ENCODE assay signal across 18 mouse cellular contexts in genomic region chr10:45366987-45367705, GRCm38 (mm10). TPM values are rescaled to one million over a fixed set of nuclear protein-coding genes. Genes with fewer than 3 reads are reported as not detected.
A peak's percentile ranks its signal among the peaks of the same experiment; 100 is the strongest.
DNase-seq lines count a peak whose midpoint lies in the region; ATAC-seq and TF ChIP-seq lines count a peak whose summit lies in the region.
"Had no signal": no experiment of that assay in that cellular context is flagged by ENCODE, and none has a peak within 500 bp of the region (broad histone marks: within the 10 kb centered on the region; RNA-seq: fewer than 3 reads in every experiment).

No protein-coding gene starts in this region.

- H3K9ac ChIP-seq in heart, adult 2 months (ENCODE audit: low read depth, low read length), result no peak overlapping the region
- H3K9ac ChIP-seq in heart, embryonic 11.5 days (ENCODE audit: low read depth, low read length), result no peak overlapping the region
- no peak overlapping the region for H3K9ac ChIP-seq in liver, embryonic 14.5 days (replicated peaks)
- H3K9ac ChIP-seq in liver, embryonic 12.5 days, result no peak overlapping the region
- no peak overlapping the region for H3K9ac ChIP-seq in midbrain, embryonic 14.5 days (replicated peaks; ENCODE audit: low read length)
- H3K9ac ChIP-seq in kidney, embryonic 14.5 days (ENCODE audit: low read depth, low read length), result no peak overlapping the region
- H3K9ac ChIP-seq: liver, embryonic 15.5 days had no signal

- no peak for TF ChIP-seq EP300 in heart, adult 2 months (IDR thresholded peaks at IDR 0.05; ENCODE audit: insufficient read depth, low read depth, low read length)
- TF ChIP-seq EP300 in liver, embryonic 14.5 days (IDR thresholded peaks at IDR 0.05; ENCODE audit: low read depth), result no peak

- no peaks in the 10 kb centered on the region for H3K27me3 ChIP-seq in heart, adult 2 months (ENCODE audit: control insufficient read depth, insufficient read depth, low read length)
- H3K27me3 ChIP-seq in heart, embryonic 11.5 days (ENCODE audit: control insufficient read depth, insufficient read depth, low read length), result no peaks in the 10 kb centered on the region
- no peaks in the 10 kb centered on the region for H3K27me3 ChIP-seq in liver, embryonic 14.5 days (ENCODE audit: control insufficient read depth, insufficient read depth, low read length)
- H3K27me3 ChIP-seq in liver, embryonic 12.5 days (replicated peaks), result no peaks in the 10 kb centered on the region
- no peaks in the 10 kb centered on the region for H3K27me3 ChIP-seq in midbrain, embryonic 14.5 days (ENCODE audit: control insufficient read depth, insufficient read depth, low read length)
- H3K27me3 ChIP-seq in kidney, embryonic 14.5 days (ENCODE audit: control insufficient read depth, insufficient read depth, low read length), result no peaks in the 10 kb centered on the region
- H3K27me3 ChIP-seq: liver, embryonic 15.5 days had no signal

- no peak overlapping the region for H3K27ac ChIP-seq in heart, adult 2 months
- no peak overlapping the region for H3K27ac ChIP-seq in heart, embryonic 11.5 days (ENCODE audit: low read depth, low read length)
- no peak overlapping the region for H3K27ac ChIP-seq in liver, embryonic 14.5 days
- no peak overlapping the region for H3K27ac ChIP-seq in liver, embryonic 12.5 days
- H3K27ac ChIP-seq in embryonic fibroblast, embryonic 13.5 days (ENCODE audit: insufficient read depth, low read length), result no peak overlapping the region
- H3K27ac ChIP-seq in midbrain, embryonic 14.5 days (replicated peaks; ENCODE audit: low read depth, low read length), result 0 out of 2 replicates have a peak overlapping the region, but pooled peaks have one; percentile 20
- no peak overlapping the region for H3K27ac ChIP-seq in kidney, embryonic 14.5 days (ENCODE audit: low read depth, low read length)
- H3K27ac ChIP-seq: liver, embryonic 15.5 days; macrophage had no signal

- ATAC-seq in heart, embryonic 11.5 days (replicated peaks; ENCODE audit: insufficient number of reproducible peaks, low FRiP score, low TSS enrichment), result no peak
- ATAC-seq in liver, embryonic 14.5 days (ENCODE audit: insufficient read depth), result no peak
- ATAC-seq in liver, embryonic 12.5 days, result no peak
- no peak for ATAC-seq in midbrain, embryonic 14.5 days (ENCODE audit: low FRiP score, low TSS enrichment)
- no peak for ATAC-seq in kidney, embryonic 14.5 days (ENCODE audit: low FRiP score, low TSS enrichment)
- ATAC-seq: forebrain, embryonic 14.5 days had no signal

- no peak for TF ChIP-seq POLR2A in heart, adult 2 months (IDR thresholded peaks at IDR 0.05; ENCODE audit: insufficient read depth, low read depth, low read length)
- no peak for TF ChIP-seq POLR2A in embryonic fibroblast, embryonic 13.5 days (IDR thresholded peaks at IDR 0.05; ENCODE audit: low read depth, low read length)

- 81% methylated on average over 17 of the region's 17 CpGs for WGBS in heart, adult 2 months
- WGBS in heart, embryonic 11.5 days (ENCODE audit: insufficient replicate concordance), result 85% methylated on average over 17 of the region's 17 CpGs
- WGBS in liver, embryonic 14.5 days (ENCODE audit: insufficient replicate concordance), result 62% methylated on average over 17 of the region's 17 CpGs
- WGBS in liver, embryonic 12.5 days (ENCODE audit: insufficient replicate concordance), result 68% methylated on average over 17 of the region's 17 CpGs
- WGBS in midbrain, embryonic 14.5 days, result 74% methylated on average over 17 of the region's 17 CpGs
- 88% methylated on average over 17 of the region's 17 CpGs for WGBS in kidney, embryonic 14.5 days

- H3K9me3 ChIP-seq in heart, embryonic 11.5 days (replicated peaks; ENCODE audit: control insufficient read depth, low read length), result no peaks in the 10 kb centered on the region
- H3K9me3 ChIP-seq in liver, embryonic 14.5 days (ENCODE audit: control insufficient read depth, low read length), result no peaks in the 10 kb centered on the region
- no peaks in the 10 kb centered on the region for H3K9me3 ChIP-seq in liver, embryonic 12.5 days (replicated peaks)
- no peaks in the 10 kb centered on the region for H3K9me3 ChIP-seq in midbrain, embryonic 14.5 days (ENCODE audit: control insufficient read depth, low read length)
- no peaks in the 10 kb centered on the region for H3K9me3 ChIP-seq in kidney, embryonic 14.5 days (ENCODE audit: control insufficient read depth, low read length)
- H3K9me3 ChIP-seq: liver, embryonic 15.5 days had no signal

- intact Hi-C loops in heart, adult 2 months (cut with DNase I), result no loop called here

- H3K4me3 ChIP-seq in heart, adult 2 months, result no peak overlapping the region
- no peak overlapping the region for H3K4me3 ChIP-seq in heart, embryonic 11.5 days (ENCODE audit: low read depth, low read length)
- no peak overlapping the region for H3K4me3 ChIP-seq in liver, embryonic 14.5 days (ENCODE audit: insufficient read depth in 1 of 2, low read depth in 2 of 2, low read length in 2 of 2)
- no peak overlapping the region for H3K4me3 ChIP-seq in liver, embryonic 12.5 days
- H3K4me3 ChIP-seq in embryonic fibroblast, embryonic 13.5 days (ENCODE audit: insufficient read depth, low read length), result no peak overlapping the region
- no peak overlapping the region for H3K4me3 ChIP-seq in midbrain, embryonic 14.5 days (replicated peaks; ENCODE audit: low read depth, low read length)
- no peak overlapping the region for H3K4me3 ChIP-seq in kidney, embryonic 14.5 days (ENCODE audit: low read length)
- H3K4me3 ChIP-seq: liver, embryonic 15.5 days had no signal

- DNase-seq in heart, adult 2 months, result no peak
- no peak for DNase-seq in liver, embryonic 14.5 days (ENCODE audit: low read depth in 3 of 3, low spot score in 3 of 3)
- peak; percentile 43 for DNase-seq in midbrain, embryonic 14.5 days
- no peak for DNase-seq in T-cell, adult 2 months (ENCODE audit: low spot score)
- DNase-seq: adrenal gland, adult 2 months; cerebellum, adult 9-11 months; heart, adult 18-20 months; kidney, adult 11 months; kidney, postnatal 36 days; right cerebral cortex, postnatal 14 days; thymus, adult 18-20 months had no signal

- H3K79me2 ChIP-seq in heart, adult 2 months (replicated peaks; ENCODE audit: control insufficient read depth, insufficient read depth, low read length), result no peaks in the 10 kb centered on the region

- H3K36me3 ChIP-seq in heart, adult 2 months (ENCODE audit: control insufficient read depth, insufficient read depth, low read length), result peaks cover 2% of the 10 kb centered on the region; the same call in 1 of the 2 replicates
- H3K36me3 ChIP-seq in heart, embryonic 11.5 days (ENCODE audit: control insufficient read depth, insufficient read depth, low read length), result peaks cover 5% of the 10 kb centered on the region; the same call in 1 of the 2 replicates
- no peaks in the 10 kb centered on the region for H3K36me3 ChIP-seq in liver, embryonic 14.5 days (replicated peaks; ENCODE audit: control insufficient read depth, insufficient read depth, low read depth)
- no peaks in the 10 kb centered on the region for H3K36me3 ChIP-seq in liver, embryonic 12.5 days
- H3K36me3 ChIP-seq in midbrain, embryonic 14.5 days (ENCODE audit: control insufficient read depth, insufficient read depth, low read length), result no peaks in the 10 kb centered on the region
- no peaks in the 10 kb centered on the region for H3K36me3 ChIP-seq in kidney, embryonic 14.5 days (ENCODE audit: control insufficient read depth, insufficient read depth, low read length)
- H3K36me3 ChIP-seq: liver, embryonic 15.5 days had no signal

- 0 out of 2 replicates have a peak, but pooled peaks have one; percentile 8 for TF ChIP-seq CTCF in heart, adult 2 months (IDR thresholded peaks at IDR 0.05)
- peak; percentile 43 for TF ChIP-seq CTCF in liver, embryonic 14.5 days (IDR thresholded peaks at IDR 0.05; ENCODE audit: low read depth)
- peak; percentile 8; the same call in 1 of the 2 replicates for TF ChIP-seq CTCF in embryonic fibroblast, embryonic 13.5 days (IDR thresholded peaks at IDR 0.05; ENCODE audit: borderline replicate concordance, insufficient read depth, low read length)

- no peak overlapping the region for H3K4me2 ChIP-seq in heart, embryonic 11.5 days
- no peak overlapping the region for H3K4me2 ChIP-seq in liver, embryonic 14.5 days (ENCODE audit: low read depth)
- no peak overlapping the region for H3K4me2 ChIP-seq in liver, embryonic 12.5 days
- H3K4me2 ChIP-seq in midbrain, embryonic 14.5 days (ENCODE audit: low read length), result no peak overlapping the region
- no peak overlapping the region for H3K4me2 ChIP-seq in kidney, embryonic 14.5 days (replicated peaks; ENCODE audit: low read depth, low read length)
- H3K4me2 ChIP-seq: liver, embryonic 15.5 days had no signal

- H3K4me1 ChIP-seq in heart, adult 2 months (ENCODE audit: control insufficient read depth, insufficient read depth, low read length), result peaks cover 3% of the 10 kb centered on the region; the same call in 1 of the 2 replicates
- peaks cover 3% of the 10 kb centered on the region; the same call in 1 of the 2 replicates for H3K4me1 ChIP-seq in heart, embryonic 11.5 days (ENCODE audit: control insufficient read depth, insufficient read depth, low read length)
- no peaks in the 10 kb centered on the region for H3K4me1 ChIP-seq in liver, embryonic 14.5 days (replicated peaks; ENCODE audit: control insufficient read depth in 2 of 2, insufficient read depth in 2 of 2, low read length in 1 of 2)
- no peaks in the 10 kb centered on the region for H3K4me1 ChIP-seq in liver, embryonic 12.5 days
- H3K4me1 ChIP-seq in embryonic fibroblast, embryonic 13.5 days (ENCODE audit: control insufficient read depth, insufficient read depth, low read length), result no peaks in the 10 kb centered on the region
- H3K4me1 ChIP-seq in midbrain, embryonic 14.5 days (ENCODE audit: control insufficient read depth, insufficient read depth, low read length), result no peaks in the 10 kb centered on the region
- no peaks in the 10 kb centered on the region for H3K4me1 ChIP-seq in kidney, embryonic 14.5 days (ENCODE audit: control insufficient read depth, insufficient read depth, low read length)
- H3K4me1 ChIP-seq: liver, embryonic 15.5 days had no signal

RNA-seq across cellular contexts. Expression of gene Bves, which starts 31.6 kb away (rescaled TPM):
- 10 to 100 TPM; 31.1 to 34.8 TPM for total RNA-seq in heart, adult 2 months (2021)
- polyA plus RNA-seq in heart, adult 2 months (2012; rRNA removed), result 25.0 and 44.5 TPM in 2 replicates
- 48.6 and 55.3 TPM in 2 replicates for polyA plus RNA-seq in heart, embryonic 11.5 days (2014; fragmentation: Nextera tagmentation; extraction: Ambion mirVana)
- 0.02 TPM in 2 replicates for polyA plus RNA-seq in liver, embryonic 14.5 days (2012; rRNA removed)
- 0.09 TPM in 1 of 2 replicates, not detected in the other for polyA plus RNA-seq in liver, embryonic 14.5 days (2014; fragmentation: Nextera tagmentation; extraction: Ambion mirVana)
- 0.23 and 0.26 TPM in 2 replicates for polyA plus RNA-seq in liver, embryonic 12.5 days (2016; fragmentation: Nextera tagmentation; extraction: Ambion mirVana)
- polyA plus RNA-seq in embryonic fibroblast, embryonic 13.5 days (2011; ENCODE audit: insufficient read length, low read depth, missing spikeins), result 2.1 and 2.5 TPM in 2 replicates
- 1.5 and 2.1 TPM in 2 replicates for polyA plus RNA-seq in midbrain, embryonic 14.5 days (2014; fragmentation: Nextera tagmentation; extraction: Ambion mirVana)
- 1.2 TPM in 2 replicates for polyA plus RNA-seq in kidney, embryonic 14.5 days (2014; fragmentation: Nextera tagmentation; extraction: Ambion mirVana)
- polyA plus RNA-seq: macrophage had no signal
